Mouse (Mus musculus): ENCODE measurements around the gene Ccdc71.

DNA sequence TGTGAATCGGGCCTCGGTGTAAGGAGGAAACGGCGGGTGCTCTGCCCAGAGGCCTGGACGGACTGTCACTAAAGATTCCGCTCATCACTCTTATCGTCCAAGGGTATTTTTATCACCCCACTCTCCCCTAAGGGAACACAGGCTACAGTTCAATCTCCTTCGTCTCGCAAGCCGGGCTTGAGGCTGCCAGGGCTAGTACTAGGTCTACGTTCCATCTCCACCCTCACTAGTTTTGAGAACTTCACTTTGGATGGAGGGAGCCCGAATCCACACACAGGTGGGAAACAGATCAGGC lies 30.9 kb downstream of the Ccdc71 start:
- TF ChIP-seq CTCF (conservative IDR thresholded peaks at IDR 0.05; ENCODE audit: low read length) (no peak), NANOG (IDR thresholded peaks at IDR 0.05; ENCODE audit: borderline replicate concordance, low read length) (no peak)

Measured in E14TG2a.4 (cell line).